ENCODE assay signal across 16 mouse cellular contexts in the genomic region with DNA sequence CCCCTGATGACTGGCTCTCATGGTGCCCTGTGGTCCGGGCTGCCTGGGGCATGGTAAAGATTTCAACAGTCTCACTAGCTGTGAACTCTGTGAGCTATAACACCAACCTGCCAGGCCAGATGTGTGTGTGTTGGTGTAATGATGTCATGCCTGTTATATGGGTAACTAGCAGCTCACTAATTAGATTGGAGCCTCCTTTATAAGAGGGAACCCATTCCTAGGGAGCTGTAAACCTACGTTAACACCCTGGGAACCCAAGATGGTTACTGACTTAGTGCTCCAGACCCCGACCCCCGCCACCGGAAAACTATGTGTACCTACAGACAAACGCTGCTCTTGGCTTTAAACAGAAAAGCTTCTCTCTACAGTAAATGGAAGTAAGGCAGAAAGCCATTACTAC. TPM values are rescaled to one million over a fixed set of nuclear protein-coding genes. Genes with fewer than 3 reads are reported as not detected.
"Had no signal": no experiment of that assay in that cellular context is flagged by ENCODE, and none has a peak within 500 bp of the region (broad histone marks: within the 10 kb centered on the region; RNA-seq: fewer than 3 reads in every experiment).

No protein-coding gene starts in this region.

- H3K27me3 ChIP-seq: liver, embryonic 15.5 days; lung, embryonic 15.5 days; midbrain, embryonic 12.5 days; midbrain, embryonic 15.5 days; neural tube, embryonic 12.5 days had no signal

- H3K4me2 ChIP-seq: liver, embryonic 15.5 days; lung, embryonic 15.5 days; midbrain, embryonic 12.5 days; midbrain, embryonic 15.5 days; neural tube, embryonic 12.5 days had no signal

- H3K9ac ChIP-seq: liver, embryonic 15.5 days; liver, postnatal 0 days; lung, embryonic 15.5 days; midbrain, embryonic 12.5 days; midbrain, embryonic 15.5 days; neural tube, embryonic 12.5 days had no signal

- ATAC-seq: liver, postnatal 0 days; lung, postnatal 0 days; midbrain, embryonic 15.5 days had no signal

- H3K36me3 ChIP-seq: liver, embryonic 15.5 days; lung, embryonic 15.5 days; midbrain, embryonic 12.5 days; midbrain, embryonic 15.5 days; neural tube, embryonic 12.5 days had no signal

- H3K4me3 ChIP-seq: liver, embryonic 15.5 days; lung, embryonic 15.5 days; megakaryocyte, embryonic 14.5 days; midbrain, embryonic 12.5 days; midbrain, embryonic 15.5 days; neural tube, embryonic 12.5 days had no signal

- H3K4me1 ChIP-seq: liver, embryonic 15.5 days; lung, embryonic 15.5 days; midbrain, embryonic 12.5 days; midbrain, embryonic 15.5 days had no signal

- DNase-seq: liver, postnatal 0 days; lung, adult 2 months; lung, postnatal 14 days; lung, postnatal 36 days; right cerebral cortex, postnatal 14 days; thymus, adult 18-20 months; thymus, postnatal 25 days; thymus, postnatal 4 days had no signal

- H3K9me3 ChIP-seq: liver, embryonic 15.5 days; lung, embryonic 15.5 days; midbrain, embryonic 12.5 days; midbrain, embryonic 15.5 days; neural tube, embryonic 12.5 days had no signal

- H3K27ac ChIP-seq: liver, embryonic 15.5 days; lung, embryonic 15.5 days; macrophage; midbrain, embryonic 12.5 days; midbrain, embryonic 15.5 days; neural tube, embryonic 12.5 days had no signal

RNA-seq across cellular contexts. Expression of a gene that starts 41.6 kb away (rescaled TPM):
- polyA plus RNA-seq: macrophage had no signal
